Mouse (Mus musculus) left cerebral cortex, adult 8-10 months (tissue): ENCODE data around the gene Zfp385a. TPM values are rescaled to one million over a fixed set of nuclear protein-coding genes. Genes with fewer than 3 reads are reported as not detected.

Source experiments
- DNase-seq, 2 experiments: peaks; one replicate each; pipeline ENCODE4 v3.0.0; 2022; ENCODE audit warnings: low spot score in 2 of 2
- total RNA-seq, 4 experiments: library from RNA; stranded (reverse); gene quantifications; 2 replicates each; pipeline ENCODE4 v1.2.4; 2022

The Zfp385a gene
- total RNA-seq, 4 experiments from 2014 or later: 60.6 to 78.6 (median 69.1) TPM

GRCm38 (mm10) chr15:103338829-103339165 lies 1.1 kb downstream of the Zfp385a start:
- no peak for DNase-seq

DNA sequence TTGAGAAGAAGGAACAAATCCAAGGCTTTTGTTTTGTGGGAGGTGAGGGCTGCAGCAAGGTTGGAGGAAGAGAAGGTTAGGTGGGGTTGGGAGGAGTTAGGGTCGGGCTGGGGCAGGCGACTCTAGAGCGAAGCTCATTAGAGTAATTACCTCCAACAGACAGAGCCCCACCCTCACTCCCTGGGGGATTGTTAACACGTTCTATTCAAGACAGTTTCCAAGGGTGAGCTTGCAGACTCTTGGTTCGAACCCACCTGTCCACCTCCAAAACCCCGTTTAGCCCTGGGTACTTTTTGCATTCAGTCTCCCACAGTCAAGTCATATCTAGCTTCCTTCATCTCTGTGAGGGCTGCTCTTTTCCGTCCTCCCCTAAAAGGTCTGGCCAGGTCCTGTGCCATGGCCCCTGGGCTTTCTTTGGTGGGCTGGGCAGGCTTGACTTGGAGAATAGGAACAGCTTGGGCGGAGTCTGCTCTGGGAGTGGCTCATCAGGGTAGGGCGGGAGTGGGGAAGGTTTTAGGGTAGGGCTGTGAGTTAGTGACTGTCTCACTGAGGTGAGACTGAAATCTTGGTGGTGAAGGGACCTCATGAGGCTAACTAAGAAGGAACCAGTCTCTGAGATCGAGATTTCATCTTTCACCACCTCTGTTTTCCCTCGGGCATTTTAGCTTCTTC lies 2.8 kb downstream of the Zfp385a start:
- DNase-seq: no peak

DNA sequence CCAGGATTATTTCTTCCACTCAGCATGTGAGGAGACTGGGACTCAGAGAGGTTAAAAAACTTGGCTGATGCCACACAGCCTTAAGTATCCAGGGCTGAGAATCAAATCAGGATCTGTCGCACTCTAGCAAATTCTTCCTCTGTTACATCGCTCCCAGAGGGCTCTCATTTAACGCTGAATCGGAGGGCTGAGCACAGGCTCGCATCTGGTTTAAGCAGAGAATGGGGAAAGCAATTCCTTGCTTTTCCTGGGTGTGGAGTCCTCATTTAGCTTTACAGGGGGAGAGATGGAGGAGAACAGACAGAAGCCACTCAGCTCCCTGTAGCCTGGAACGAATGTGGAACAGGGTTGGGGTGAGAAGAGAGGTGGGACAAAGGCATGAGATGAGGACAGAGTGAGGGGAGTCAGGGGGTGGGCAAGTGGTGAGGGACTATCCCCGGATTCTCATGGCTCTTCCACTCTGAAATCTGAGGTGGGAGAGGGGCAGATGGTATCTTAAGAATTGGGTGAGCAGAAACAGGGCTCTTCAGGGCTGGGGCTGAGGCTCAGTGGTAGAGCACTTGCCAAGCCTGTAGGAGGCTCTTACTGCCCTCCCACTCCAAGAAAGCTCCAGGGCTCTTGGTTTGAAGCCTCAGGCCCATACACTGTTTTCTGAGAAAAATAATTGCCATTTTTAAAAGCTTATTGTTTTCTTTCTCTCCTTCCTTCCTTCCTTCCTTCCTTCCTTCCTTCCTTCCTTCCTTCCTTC lies 4.2 kb downstream of the Zfp385a start:
- DNase-seq: no peak

DNA sequence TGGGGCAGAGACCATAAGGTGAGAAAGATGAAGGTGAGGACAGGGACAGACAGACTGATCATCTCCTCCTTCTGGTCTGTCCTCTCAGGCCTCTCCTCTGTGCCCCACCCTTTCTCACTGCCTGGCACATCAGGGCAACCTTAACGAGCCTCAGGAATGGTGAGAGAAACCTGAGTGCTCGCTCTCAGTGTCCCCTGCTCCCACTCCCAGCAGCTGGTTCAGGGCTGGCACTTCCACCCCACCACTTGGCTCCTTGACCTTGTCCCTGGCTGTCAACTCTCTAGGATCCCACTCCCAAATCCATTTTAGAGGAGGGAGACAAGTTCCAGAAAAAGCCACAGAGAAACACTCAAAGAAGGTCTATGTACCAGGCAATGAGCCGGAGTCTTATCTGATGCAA lies 4.9 kb downstream of the Zfp385a start:
- no peak for DNase-seq

DNA sequence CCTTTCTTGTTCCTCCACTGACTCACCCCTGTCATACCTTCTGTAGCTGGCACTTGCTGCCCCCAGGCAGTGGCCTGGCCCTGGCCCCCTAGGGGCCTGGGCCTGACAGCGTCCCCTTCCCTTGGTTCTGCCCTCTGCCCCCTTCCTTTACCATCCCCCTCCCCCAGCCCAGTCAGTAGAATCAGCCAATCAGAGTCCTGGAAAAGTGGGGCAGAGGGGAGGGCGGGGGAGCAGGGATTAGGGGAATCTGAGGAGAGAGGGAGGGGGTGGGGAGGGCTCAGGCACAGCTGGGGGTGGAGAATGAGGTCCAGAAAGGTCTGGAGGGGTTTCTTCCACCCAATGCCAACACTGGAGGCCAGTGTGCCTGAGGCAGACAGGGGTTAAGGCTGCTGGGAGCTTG lies 5.7 kb downstream of the Zfp385a start:
- no peak for DNase-seq

- DNase-seq: no peak
These were observed 6.2 kb downstream of the Zfp385a start for GRCm38 (mm10) chr15:103333738-103334137.

GRCm38 (mm10) chr15:103333081-103333615 lies 6.7 kb downstream of the Zfp385a start:
- DNase-seq: no peak

DNA sequence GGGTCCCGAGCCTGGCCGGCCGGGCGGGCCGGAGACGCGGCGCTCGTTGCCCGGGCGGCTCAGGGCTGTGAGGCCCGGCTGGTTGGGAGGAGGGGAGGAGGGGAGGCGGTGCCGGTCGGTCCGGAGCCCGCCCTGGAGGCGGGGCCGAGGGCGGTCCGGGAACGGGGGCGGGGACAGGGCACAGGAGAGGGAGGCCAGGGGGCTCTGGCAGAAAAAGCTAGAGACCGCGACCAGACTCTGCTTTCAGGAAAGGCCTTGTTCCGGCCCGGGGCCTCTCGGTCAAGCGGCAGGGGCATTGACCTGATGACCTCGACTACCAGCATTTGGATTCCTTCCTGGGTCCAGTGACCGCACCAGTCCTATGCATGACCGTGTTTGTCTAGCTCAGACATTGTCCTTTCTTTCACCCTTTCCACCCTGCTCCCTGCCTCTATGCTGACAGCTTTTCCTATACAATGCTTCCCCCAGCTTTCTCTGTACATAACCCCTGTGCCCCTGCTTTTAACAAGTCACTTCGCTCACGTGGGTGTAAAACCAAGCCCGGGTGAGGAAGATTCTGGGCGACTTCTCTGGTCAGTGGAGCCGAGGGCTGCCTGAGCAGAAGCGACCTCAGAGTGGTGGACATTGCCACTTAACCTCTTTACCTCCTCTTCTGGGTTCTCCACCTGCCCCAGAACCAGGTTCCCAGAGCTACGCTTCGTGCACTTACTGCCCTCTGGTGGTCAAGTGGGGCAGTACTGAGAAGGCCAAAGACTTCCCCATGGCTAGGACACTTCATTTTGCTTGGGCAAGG lies 16.2 kb downstream of the Zfp385a start:
- DNase-seq: no peak

GRCm38 (mm10) chr15:103323070-103323454 lies 16.8 kb downstream of the Zfp385a start:
- no peak for DNase-seq

GRCm38 (mm10) chr15:103322396-103322795 lies 17.5 kb downstream of the Zfp385a start:
- no peak for DNase-seq

GRCm38 (mm10) chr15:103321076-103321475 lies 18.8 kb downstream of the Zfp385a start:
- DNase-seq: no peak

DNA sequence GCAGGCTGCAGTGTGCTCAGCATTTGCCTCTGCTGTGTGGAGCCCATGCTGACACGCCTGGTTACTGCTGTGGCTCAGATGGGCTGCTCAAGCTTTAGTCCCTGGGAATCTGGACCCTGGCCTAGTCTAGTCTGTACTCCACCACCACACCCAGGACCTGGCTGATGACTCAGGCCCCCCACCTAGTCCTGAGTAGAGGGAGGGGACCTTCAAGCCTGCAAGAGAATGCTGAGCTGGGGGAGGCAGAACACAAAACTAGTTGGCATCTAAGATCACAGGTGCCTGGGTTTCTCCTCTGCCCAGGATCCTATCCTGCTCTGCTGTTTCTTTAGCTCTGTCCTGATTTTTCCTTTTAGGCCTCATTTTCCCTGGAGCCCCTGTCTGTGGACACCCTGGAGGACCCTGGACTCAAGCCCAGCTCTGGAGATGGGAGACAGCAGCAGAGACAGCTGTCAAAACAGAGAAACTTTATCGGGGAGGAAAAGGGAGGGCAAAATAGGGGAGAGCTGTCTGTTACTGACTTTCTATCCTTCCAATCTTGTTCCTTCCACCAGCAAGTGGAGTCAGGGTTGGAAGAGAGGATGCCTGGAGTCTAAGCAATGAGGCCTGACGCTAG lies 21.6 kb downstream of the Zfp385a start:
- no peak for DNase-seq

DNA sequence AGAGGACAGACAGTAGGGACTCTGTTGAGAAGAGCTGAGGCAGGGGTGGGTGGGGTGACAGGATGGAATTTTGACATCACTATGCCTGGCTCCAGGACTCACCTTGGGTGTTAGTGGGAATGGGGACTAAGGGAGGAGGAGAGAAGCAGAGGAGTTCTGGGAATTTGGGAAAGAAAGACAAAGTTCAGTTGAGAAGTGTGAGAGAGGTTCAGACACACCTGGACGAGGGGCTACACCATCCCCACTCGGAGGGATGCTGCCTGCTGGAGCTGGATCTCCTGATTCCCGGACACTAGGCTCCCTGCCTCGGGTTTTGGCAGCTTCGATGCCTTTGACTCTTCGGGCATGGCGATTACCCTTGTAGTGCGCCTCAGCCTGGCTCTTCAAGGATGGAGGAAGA lies 22.2 kb downstream of the Zfp385a start:
- no peak for DNase-seq

GRCm38 (mm10) chr15:103317120-103317519 lies 22.8 kb downstream of the Zfp385a start:
- DNase-seq: no peak

DNA sequence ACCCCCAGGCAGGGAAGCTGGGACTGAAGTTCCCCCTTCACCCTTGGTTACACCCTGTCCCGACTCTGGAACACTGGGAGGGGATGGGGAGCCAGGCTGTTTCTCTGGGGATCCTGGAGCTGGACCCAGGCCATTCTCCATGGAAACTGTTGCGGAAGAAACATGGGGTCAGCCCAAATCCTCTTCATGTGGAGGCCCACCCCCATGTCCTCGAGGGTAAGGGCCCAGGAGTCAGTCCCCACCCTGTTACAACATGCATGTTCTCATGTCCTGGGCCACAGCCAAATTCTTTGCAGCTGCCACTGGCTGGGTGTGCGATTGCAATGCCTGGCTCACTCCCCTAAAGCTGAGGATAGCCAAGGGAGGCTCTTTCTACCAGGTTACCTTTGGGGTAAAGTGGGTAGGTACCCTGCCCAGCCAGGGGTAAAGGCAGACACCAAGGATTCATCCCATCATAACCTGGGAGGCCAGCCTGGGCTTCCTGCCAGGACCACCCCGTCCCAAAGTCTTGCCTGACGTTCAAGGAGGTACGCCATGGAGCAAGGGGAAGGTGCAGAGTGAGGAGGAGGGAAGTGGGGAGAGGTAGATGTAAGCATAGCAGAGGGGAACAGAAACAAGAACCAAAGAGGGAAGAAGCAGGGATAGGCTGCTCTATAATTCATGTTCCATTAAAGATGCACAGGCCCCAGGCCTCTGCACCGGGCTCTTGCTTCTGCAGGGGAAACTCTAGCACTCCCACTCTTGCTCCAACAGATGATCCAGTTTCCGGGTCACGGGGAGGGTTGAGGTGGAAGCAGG lies 23.7 kb downstream of the Zfp385a start:
- DNase-seq: no peak

DNA sequence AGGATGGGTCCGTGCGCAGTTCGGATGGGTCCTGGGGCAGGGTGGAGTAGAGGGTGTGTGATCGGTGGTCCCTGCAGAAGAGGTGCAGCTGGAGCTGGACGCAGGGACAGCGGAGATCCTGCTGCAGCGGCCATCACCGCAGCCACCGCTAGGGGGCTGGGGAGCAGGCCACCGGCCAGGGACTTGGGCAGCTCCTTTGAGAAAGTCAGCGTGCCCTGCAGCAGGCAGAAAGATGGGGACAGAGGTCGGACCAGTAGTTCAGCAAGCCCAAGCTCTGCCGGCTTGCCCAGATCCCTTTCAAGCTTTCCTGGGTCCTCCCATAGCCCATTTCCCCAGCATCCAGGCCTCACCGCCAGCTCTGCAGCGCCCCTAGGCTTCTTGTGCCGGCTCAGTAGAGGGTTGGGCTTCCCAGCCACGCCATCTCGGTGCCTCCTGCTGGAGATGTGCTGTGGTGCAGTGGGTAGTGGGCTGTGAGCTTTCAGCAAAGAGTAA lies 24.8 kb downstream of the Zfp385a start:
- DNase-seq: peak in 1 of 2 experiments; percentile 40

DNA sequence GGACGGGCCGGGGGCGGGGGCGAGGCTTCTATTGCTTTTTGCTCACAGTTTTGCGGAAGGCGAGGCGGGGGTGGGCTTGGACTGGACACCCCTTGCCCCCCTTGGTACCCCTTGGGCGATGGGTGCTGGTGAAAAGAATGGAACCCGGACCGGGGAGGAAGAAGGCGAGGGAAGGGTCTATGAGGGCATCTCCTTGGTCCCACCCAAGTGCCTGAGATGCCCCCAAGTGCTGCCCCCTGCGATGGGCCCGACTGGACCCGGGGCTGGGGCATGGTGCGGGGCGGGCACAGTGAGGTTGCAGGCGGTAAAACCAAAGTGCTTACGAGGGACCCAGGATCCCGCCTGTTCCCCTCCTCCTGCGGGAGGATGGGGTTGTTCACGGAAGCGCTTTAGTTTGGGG lies 25.7 kb downstream of the Zfp385a start:
- DNase-seq: peak in 1 of 2 experiments; percentile 13

- DNase-seq: peak in 1 of 2 experiments; percentile 35
These were observed 26.3 kb downstream of the Zfp385a start for GRCm38 (mm10) chr15:103313495-103314095.

- no peak for DNase-seq
These were observed 29.5 kb downstream of the Zfp385a start, which contains the start of gene Gpr84 for GRCm38 (mm10) chr15:103310365-103310910. TSS of gene Gpr84 (minus strand) at chr15:103310612.
